Mouse (Mus musculus) lung, postnatal 0 days (tissue): ENCODE measurements around the gene App.

Experiments
- CTCF ChIP-seq: IDR thresholded peaks from 2 replicates; pipeline ENCODE4 v1.5.1; 2016; ENCODE audit warnings: antibody characterized with exemption, mild to moderate bottlenecking
- EP300 ChIP-seq: IDR thresholded peaks from 2 replicates; pipeline ENCODE4 v1.6.1; 2016; ENCODE audit warnings: antibody characterized with exemption, mild to moderate bottlenecking, control low read depth

DNA sequence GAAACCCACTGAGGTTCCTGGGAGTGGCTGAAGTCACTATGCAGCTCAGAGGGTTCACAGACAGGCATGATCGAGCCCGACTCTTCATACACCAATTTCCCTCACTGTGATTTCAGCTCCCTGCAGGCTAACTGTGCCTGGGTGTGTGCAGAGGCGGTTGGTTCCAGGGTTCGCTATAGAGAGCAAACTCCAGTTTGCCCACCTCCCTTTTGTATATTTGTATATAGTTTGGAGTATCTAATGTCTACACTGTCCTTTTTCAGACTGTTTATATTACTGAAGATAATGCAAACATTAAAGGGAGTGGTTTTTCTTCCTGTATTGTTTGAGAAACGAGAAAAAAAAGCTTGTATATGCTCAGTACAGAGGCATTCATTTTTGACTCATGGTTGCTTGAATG lies 139.8 kb downstream of the App start:
- TF ChIP-seq EP300 (peak; percentile 45; the same call in 1 of the 2 replicates), CTCF (no peak)
